Mouse (Mus musculus): ENCODE measurements around the gene Gdf1.

Gene Gdf1

GRCm38 (mm10) chr8:70330741-70331364 is 1.2 kb downstream of the Gdf1 start:
- peak; percentile 67 for DNase-seq

GRCm38 (mm10) chr8:70331526-70331925 is 1.9 kb downstream of the Gdf1 start:
- DNase-seq = no peak

- DNase-seq = peak; percentile 83
Observed at GRCm38 (mm10) chr8:70332070-70332877, 2.7 kb downstream of the Gdf1 start.

- no peak for DNase-seq
Observed at GRCm38 (mm10) chr8:70332878-70333202, 3.2 kb downstream of the Gdf1 start.

GRCm38 (mm10) chr8:70338931-70339330 is 9.3 kb downstream of the Gdf1 start:
- no peak for DNase-seq

- DNase-seq = peak; percentile 76
Observed at GRCm38 (mm10) chr8:70340659-70341058, 11.0 kb downstream of the Gdf1 start.

- peak; percentile 75 for DNase-seq
Observed at GRCm38 (mm10) chr8:70342007-70342406, 12.4 kb downstream of the Gdf1 start.

- DNase-seq = no peak
Observed at GRCm38 (mm10) chr8:70343076-70343475, 13.5 kb downstream of the Gdf1 start.

- DNase-seq = peak; percentile 62
Observed at GRCm38 (mm10) chr8:70343696-70344095, 14.1 kb downstream of the Gdf1 start.

- DNase-seq = no peak
Observed at GRCm38 (mm10) chr8:70344279-70344678, 14.7 kb downstream of the Gdf1 start.

- no peak for DNase-seq
Observed at GRCm38 (mm10) chr8:70347443-70347842, 17.8 kb downstream of the Gdf1 start.

GRCm38 (mm10) chr8:70347860-70348420 is 18.3 kb downstream of the Gdf1 start:
- DNase-seq = peak; percentile 46

- peak; percentile 71 for DNase-seq
Observed at GRCm38 (mm10) chr8:70351035-70351999, 21.7 kb downstream of the Gdf1 start.

GRCm38 (mm10) chr8:70352000-70352384 is 22.4 kb downstream of the Gdf1 start:
- no peak for DNase-seq

GRCm38 (mm10) chr8:70352657-70353151 is 23.1 kb downstream of the Gdf1 start:
- peak; percentile 65 for DNase-seq

- peak; percentile 100 for DNase-seq
Observed at GRCm38 (mm10) chr8:70353194-70353817, 23.7 kb downstream of the Gdf1 start, which contains the start of gene Upf1. TSS of gene Upf1 (minus strand) at chr8:70353278.

- DNase-seq = peak; percentile 26
Observed at GRCm38 (mm10) chr8:70354004-70354403, 24.4 kb downstream of the Gdf1 start.

- no peak for DNase-seq
Observed at GRCm38 (mm10) chr8:70356111-70356510, 26.5 kb downstream of the Gdf1 start.

- DNase-seq = peak; percentile 22
Observed at GRCm38 (mm10) chr8:70359411-70359810, 29.8 kb downstream of the Gdf1 start.

- DNase-seq = no peak
Observed at GRCm38 (mm10) chr8:70360769-70361168, 31.2 kb downstream of the Gdf1 start.

GRCm38 (mm10) chr8:70361484-70362032 is 31.9 kb downstream of the Gdf1 start:
- DNase-seq = no peak

- no peak for DNase-seq
Observed at GRCm38 (mm10) chr8:70364066-70364465, 34.4 kb downstream of the Gdf1 start.
